Mouse (Mus musculus): ENCODE results near the gene Slmap. TPM values are rescaled to one million over a fixed set of nuclear protein-coding genes. Genes with fewer than 3 reads are reported as not detected.

Gene Slmap
- polyA plus RNA-seq, 1 experiment from 2014 or later, result 24.3 TPM

DNA sequence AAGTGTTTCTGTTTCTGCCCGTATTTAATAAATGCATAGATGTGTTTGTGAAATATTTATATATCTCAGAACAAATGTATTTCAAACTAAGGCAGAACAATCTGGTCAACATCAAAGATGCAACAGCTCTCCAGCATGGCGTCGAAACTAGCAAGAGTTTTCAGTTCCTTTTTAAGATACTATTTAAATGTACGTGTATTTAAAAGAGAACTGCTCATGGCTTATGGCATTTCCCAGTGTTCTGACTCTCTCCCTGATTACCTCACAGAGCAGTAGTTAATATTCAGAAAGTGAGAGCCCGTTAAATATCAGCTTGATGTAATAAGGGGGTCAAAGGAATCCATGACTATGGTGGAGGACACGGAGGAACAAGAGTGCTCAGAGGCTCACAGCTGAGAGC, 68.8 kb downstream of the Slmap start:
- peaks cover 20% of the 10 kb centered on the region for H3K36me3 ChIP-seq (ENCODE audit: insufficient read depth, low read length)
- ATAC-seq (replicated peaks; ENCODE audit: low FRiP score, low read depth) (no peak), DNase-seq (ENCODE audit: low spot score) (no peak)
- no peaks in the 10 kb centered on the region for H3K9me3 ChIP-seq (replicated peaks; ENCODE audit: low read length)
- no peak overlapping the region for H3K4me3 ChIP-seq (replicated peaks; ENCODE audit: low read depth, low read length)
- 83% methylated on average over 6 of the region's 6 CpGs for WGBS
- H3K4me2 ChIP-seq (ENCODE audit: low read length), result no peak overlapping the region
- H3K27ac ChIP-seq, result no peak overlapping the region
- no peaks in the 10 kb centered on the region for H3K27me3 ChIP-seq (ENCODE audit: insufficient read depth, low read length)
- H3K9ac ChIP-seq (ENCODE audit: low read depth, low read length), result no peak overlapping the region
- no peak for TF ChIP-seq CTCF (IDR thresholded peaks at IDR 0.05; ENCODE audit: low read depth)
- no peaks in the 10 kb centered on the region for H3K4me1 ChIP-seq (replicated peaks; ENCODE audit: insufficient read depth, low read length)

DNA sequence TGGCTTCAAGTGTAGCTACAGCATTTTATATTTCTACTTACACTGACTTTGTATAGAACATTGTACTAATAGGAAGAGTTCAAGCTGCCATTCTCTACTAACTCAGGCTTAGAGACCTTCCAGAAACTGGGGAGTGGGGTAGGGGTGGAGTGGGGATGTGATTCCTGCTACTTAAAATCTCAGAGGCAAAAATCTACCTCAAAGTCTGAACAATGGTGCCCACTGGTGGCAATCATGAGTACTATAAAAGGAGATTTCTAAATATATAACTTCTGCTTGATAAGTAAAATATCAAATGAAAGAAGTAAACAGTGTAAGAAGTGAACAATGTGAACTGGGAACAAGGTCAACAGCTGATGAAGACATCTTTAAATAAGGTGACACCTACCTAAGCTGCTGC, 75.2 kb downstream of the Slmap start:
- TF ChIP-seq CTCF (IDR thresholded peaks at IDR 0.05; ENCODE audit: low read depth), result peak; percentile 61
- H3K27ac ChIP-seq, result no peak overlapping the region
- no peak overlapping the region for H3K4me3 ChIP-seq (replicated peaks; ENCODE audit: low read depth, low read length)
- H3K9me3 ChIP-seq (replicated peaks; ENCODE audit: low read length), result no peaks in the 10 kb centered on the region
- no peak overlapping the region for H3K4me2 ChIP-seq (ENCODE audit: low read length)
- DNase-seq (ENCODE audit: low spot score), result peak; percentile 69
- H3K4me1 ChIP-seq (replicated peaks; ENCODE audit: insufficient read depth, low read length), result no peaks in the 10 kb centered on the region
- ATAC-seq (replicated peaks; ENCODE audit: low FRiP score, low read depth), result no peak
- no peak overlapping the region for H3K9ac ChIP-seq (ENCODE audit: low read depth, low read length)
- H3K36me3 ChIP-seq (ENCODE audit: insufficient read depth, low read length), result peaks cover 30% of the 10 kb centered on the region
- H3K27me3 ChIP-seq (ENCODE audit: insufficient read depth, low read length), result no peaks in the 10 kb centered on the region

DNA sequence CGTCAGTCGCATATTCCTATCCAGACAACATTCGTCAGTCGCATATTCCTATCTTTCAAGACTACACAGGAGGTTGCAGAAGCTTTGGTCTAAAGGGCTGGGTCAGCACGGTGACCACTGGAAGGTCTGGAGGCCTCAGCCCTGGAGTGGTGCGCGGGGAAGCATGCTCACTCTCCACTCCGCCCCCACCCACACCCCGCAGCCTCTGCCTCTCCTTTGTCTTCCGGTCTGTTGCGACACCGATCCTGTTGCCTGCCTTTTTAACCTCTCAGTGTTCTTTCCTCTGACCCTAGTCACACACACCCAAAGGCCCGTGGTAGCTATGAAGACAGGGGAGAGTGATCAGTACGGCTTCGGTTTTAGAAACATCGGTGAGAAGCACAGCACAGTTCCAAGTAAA, 79.9 kb downstream of the Slmap start:
- no peak for ATAC-seq (replicated peaks; ENCODE audit: low FRiP score, low read depth)
- no peak for TF ChIP-seq CTCF (IDR thresholded peaks at IDR 0.05; ENCODE audit: low read depth)
- Histone ChIP-seq H3K4me3 (replicated peaks; ENCODE audit: low read depth, low read length) (no peak overlapping the region), H3K36me3 (ENCODE audit: insufficient read depth, low read length) (0 out of 2 replicates have a peak, but pooled peaks cover 6% of the 10 kb centered on the region), H3K27ac (no peak overlapping the region), H3K27me3 (ENCODE audit: insufficient read depth, low read length) (no peaks in the 10 kb centered on the region), H3K4me2 (ENCODE audit: low read length) (no peak overlapping the region), H3K9ac (ENCODE audit: low read depth, low read length) (no peak overlapping the region), H3K4me1 (replicated peaks; ENCODE audit: insufficient read depth, low read length) (no peaks in the 10 kb centered on the region), H3K9me3 (replicated peaks; ENCODE audit: low read length) (no peaks in the 10 kb centered on the region)
- no peak for DNase-seq (ENCODE audit: low spot score)
- 77% methylated on average over 16 of the region's 16 CpGs for WGBS

DNA sequence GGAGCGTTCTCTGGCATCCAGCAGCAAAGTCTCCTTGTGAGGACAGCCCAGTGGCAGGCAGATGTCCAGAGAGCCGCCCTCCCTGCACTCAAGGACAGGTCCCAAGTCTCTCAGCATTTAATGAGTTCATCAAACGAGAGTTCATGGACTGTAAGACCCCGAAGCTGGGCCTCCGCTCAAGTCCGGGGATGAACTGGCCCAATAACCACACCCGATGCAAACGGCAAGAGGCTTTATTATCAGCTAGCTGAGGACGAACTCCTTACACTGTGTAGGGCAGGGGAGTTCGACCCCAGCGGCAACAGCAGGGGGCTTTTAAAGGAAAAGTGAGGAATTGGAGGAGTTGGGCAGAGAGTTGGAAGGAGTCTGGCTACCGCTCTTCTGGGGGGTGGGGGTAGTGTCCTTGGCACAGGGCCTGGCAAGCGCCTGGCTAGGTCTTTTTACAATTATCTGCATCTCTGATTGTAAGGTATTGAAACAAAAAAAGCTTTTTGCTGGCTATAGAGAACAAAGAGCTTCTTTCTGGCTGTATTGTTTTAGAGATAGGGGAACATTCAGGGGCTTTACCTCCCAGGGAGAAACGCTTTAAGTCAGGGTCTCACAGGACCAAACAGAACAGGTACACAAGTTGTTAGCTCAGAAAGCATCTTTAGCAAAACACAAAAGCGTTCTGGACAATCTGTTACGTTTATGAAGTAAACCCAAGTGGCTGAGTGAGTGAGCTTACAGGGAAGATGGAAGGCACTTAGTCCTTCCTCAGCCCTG, 84.5 kb downstream of the Slmap start:
- ATAC-seq (replicated peaks; ENCODE audit: low FRiP score, low read depth) (no peak), DNase-seq (ENCODE audit: low spot score) (no peak)
- WGBS, result 50% methylated on average over 16 of the region's 16 CpGs
- Histone ChIP-seq H3K27ac (no peak overlapping the region), H3K27me3 (ENCODE audit: insufficient read depth, low read length) (no peaks in the 10 kb centered on the region), H3K4me2 (ENCODE audit: low read length) (no peak overlapping the region), H3K4me1 (replicated peaks; ENCODE audit: insufficient read depth, low read length) (no peaks in the 10 kb centered on the region), H3K9me3 (replicated peaks; ENCODE audit: low read length) (no peaks in the 10 kb centered on the region), H3K9ac (ENCODE audit: low read depth, low read length) (no peak overlapping the region), H3K36me3 (ENCODE audit: insufficient read depth, low read length) (no peaks in the 10 kb centered on the region), H3K4me3 (replicated peaks; ENCODE audit: low read depth, low read length) (no peak overlapping the region)
- TF ChIP-seq CTCF (IDR thresholded peaks at IDR 0.05; ENCODE audit: low read depth), result no peak

DNA sequence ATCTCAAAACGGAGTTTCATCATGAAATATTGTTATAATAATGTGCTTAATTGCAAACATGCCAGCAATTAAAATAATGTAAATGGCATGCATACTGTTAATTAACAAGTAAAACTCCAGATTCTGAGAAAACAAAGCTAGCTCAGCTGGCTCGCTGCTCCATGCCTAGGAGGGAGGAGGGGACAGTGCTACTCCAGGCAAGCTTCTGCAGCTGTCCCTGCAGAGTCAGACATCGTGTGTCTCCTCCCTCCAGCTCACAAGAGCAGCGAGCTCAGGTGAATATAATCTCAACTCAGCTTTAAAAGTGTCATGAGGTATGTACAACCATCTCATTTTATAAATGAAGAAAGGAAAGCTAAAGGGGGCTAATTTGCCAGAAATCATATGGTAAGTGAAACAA, 86.2 kb downstream of the Slmap start:
- DNase-seq (ENCODE audit: low spot score) (no peak), ATAC-seq (replicated peaks; ENCODE audit: low FRiP score, low read depth) (no peak)
- no peaks in the 10 kb centered on the region for H3K27me3 ChIP-seq (ENCODE audit: insufficient read depth, low read length)
- no peak for TF ChIP-seq CTCF (IDR thresholded peaks at IDR 0.05; ENCODE audit: low read depth)
- H3K27ac ChIP-seq, result no peak overlapping the region
- H3K36me3 ChIP-seq (ENCODE audit: insufficient read depth, low read length), result no peaks in the 10 kb centered on the region
- H3K4me1 ChIP-seq (replicated peaks; ENCODE audit: insufficient read depth, low read length), result no peaks in the 10 kb centered on the region
- no peak overlapping the region for H3K9ac ChIP-seq (ENCODE audit: low read depth, low read length)
- 82% methylated on average over 4 of the region's 4 CpGs for WGBS
- H3K9me3 ChIP-seq (replicated peaks; ENCODE audit: low read length), result no peaks in the 10 kb centered on the region
- H3K4me3 ChIP-seq (replicated peaks; ENCODE audit: low read depth, low read length), result no peak overlapping the region
- no peak overlapping the region for H3K4me2 ChIP-seq (ENCODE audit: low read length)

DNA sequence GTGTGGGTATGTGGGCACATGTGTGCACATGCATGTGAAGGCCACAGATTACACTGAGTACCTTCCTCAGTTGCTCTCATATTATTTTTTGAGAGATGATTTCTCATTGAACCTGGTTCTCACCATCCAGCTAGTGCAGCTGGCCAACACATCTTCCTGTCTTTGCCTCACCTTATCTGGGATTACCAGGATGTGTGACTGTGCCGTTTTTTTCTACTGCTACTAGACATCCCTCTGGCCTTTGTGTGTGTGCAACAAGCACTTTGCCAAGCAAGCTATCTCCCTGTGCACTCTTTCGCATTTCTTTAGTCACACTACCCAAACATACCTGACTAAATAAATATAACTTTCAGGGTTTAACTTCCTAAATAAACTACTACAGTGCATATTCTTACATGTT, 87.5 kb downstream of the Slmap start:
- H3K4me1 ChIP-seq (replicated peaks; ENCODE audit: insufficient read depth, low read length), result no peaks in the 10 kb centered on the region
- no peaks in the 10 kb centered on the region for H3K27me3 ChIP-seq (ENCODE audit: insufficient read depth, low read length)
- TF ChIP-seq CTCF (IDR thresholded peaks at IDR 0.05; ENCODE audit: low read depth), result no peak
- ATAC-seq (replicated peaks; ENCODE audit: low FRiP score, low read depth), result no peak
- H3K9me3 ChIP-seq (replicated peaks; ENCODE audit: low read length), result no peaks in the 10 kb centered on the region
- H3K9ac ChIP-seq (ENCODE audit: low read depth, low read length), result no peak overlapping the region
- no peak for DNase-seq (ENCODE audit: low spot score)
- no peak overlapping the region for H3K27ac ChIP-seq
- H3K4me2 ChIP-seq (ENCODE audit: low read length), result no peak overlapping the region
- WGBS, result 85% methylated on average over 2 of the region's 2 CpGs
- no peak overlapping the region for H3K4me3 ChIP-seq (replicated peaks; ENCODE audit: low read depth, low read length)
- H3K36me3 ChIP-seq (ENCODE audit: insufficient read depth, low read length), result no peaks in the 10 kb centered on the region

DNA sequence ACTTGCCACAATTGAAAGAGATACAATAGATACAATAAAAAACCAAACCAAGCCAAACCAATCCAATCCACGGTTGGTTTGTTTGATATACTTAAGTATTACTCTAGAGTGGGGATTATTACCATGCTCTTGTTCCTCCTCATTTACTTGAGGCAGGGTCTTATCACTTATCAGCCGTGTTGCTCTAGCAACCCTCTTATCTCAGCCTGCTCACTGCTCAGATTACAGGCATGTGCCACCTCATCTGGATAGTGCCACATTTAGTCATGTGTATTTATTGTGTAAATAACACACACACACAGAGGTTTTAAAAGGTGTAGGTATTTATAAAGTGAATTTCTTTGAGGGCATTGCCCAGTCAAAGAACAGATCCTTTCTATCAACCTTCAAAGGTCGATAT, 88.2 kb downstream of the Slmap start:
- 76% methylated on average over 3 of the region's 3 CpGs for WGBS
- no peak for ATAC-seq (replicated peaks; ENCODE audit: low FRiP score, low read depth)

More for the DNA sequence above, 88.2 kb downstream of the Slmap start:
- Histone ChIP-seq H3K9me3 (replicated peaks; ENCODE audit: low read length) (no peaks in the 10 kb centered on the region), H3K4me2 (ENCODE audit: low read length) (no peak overlapping the region), H3K4me1 (replicated peaks; ENCODE audit: insufficient read depth, low read length) (no peaks in the 10 kb centered on the region), H3K9ac (ENCODE audit: low read depth, low read length) (no peak overlapping the region), H3K4me3 (replicated peaks; ENCODE audit: low read depth, low read length) (no peak overlapping the region), H3K36me3 (ENCODE audit: insufficient read depth, low read length) (no peaks in the 10 kb centered on the region), H3K27me3 (ENCODE audit: insufficient read depth, low read length) (no peaks in the 10 kb centered on the region), H3K27ac (no peak overlapping the region)
- DNase-seq (ENCODE audit: low spot score), result no peak
- no peak for TF ChIP-seq CTCF (IDR thresholded peaks at IDR 0.05; ENCODE audit: low read depth)

Measured in kidney, postnatal 0 days (tissue).